Mouse (Mus musculus): Measurements from ENCODE around the gene 4932438H23Rik.

DNA sequence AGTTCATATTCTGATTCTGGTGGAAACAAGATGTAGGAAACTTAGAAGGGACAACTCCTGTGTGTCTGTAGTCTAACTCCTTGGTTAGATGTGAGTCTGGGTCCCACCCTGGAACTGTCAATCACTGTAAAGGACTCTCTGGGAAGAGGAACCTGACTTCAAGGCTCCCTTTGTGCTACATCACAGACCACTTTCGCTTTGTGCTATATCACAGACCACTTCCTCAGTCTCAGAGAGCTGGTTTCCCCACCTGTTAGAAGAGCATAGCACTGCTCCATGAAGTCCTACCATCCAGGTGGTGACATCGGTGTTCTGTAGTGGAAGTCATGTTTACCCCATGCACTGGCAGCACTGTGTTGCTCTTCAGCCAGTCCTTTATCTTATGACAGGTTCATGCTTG lies 1.1 kb upstream of the 4932438H23Rik start:
- TF ChIP-seq POLR2A (IDR thresholded peaks at IDR 0.05; ENCODE audit: low read depth, low read length), result no peak
- TF ChIP-seq CTCF (IDR thresholded peaks at IDR 0.05; ENCODE audit: extremely low read depth, insufficient read depth, insufficient read length, insufficient replicate concordance), result no peak
